Mouse (Mus musculus) myocyte (in vitro differentiated cells): ENCODE measurements around the gene Aldh3a2. TPM values are rescaled to one million over a fixed set of nuclear protein-coding genes. Genes with fewer than 3 reads are reported as not detected.

Experiments used
- H3K27me3 ChIP-seq: one replicate; pipeline ENCODE4 v1.6.1; 2011; ENCODE audit not compliant: control insufficient read depth, insufficient read depth, insufficient read length
- H3K36me3 ChIP-seq: one replicate; pipeline ENCODE4 v1.6.1; 2011; ENCODE audit not compliant: control insufficient read depth, insufficient read depth
- H3K4me2 ChIP-seq: one replicate; pipeline ENCODE4 v1.6.1; 2011; ENCODE audit warnings: low read depth, control low read depth
- H3K4me3 ChIP-seq: one replicate; pipeline ENCODE4 v1.5.1; 2011; ENCODE audit warnings: mild to moderate bottlenecking, control low read depth, moderate library complexity
- H3K79me2 ChIP-seq: one replicate; pipeline ENCODE4 v1.6.1; 2011; ENCODE audit not compliant: control insufficient read depth, insufficient read depth
- H3ac ChIP-seq: one replicate; pipeline ENCODE4 v1.6.1; 2011; ENCODE audit not compliant: control insufficient read depth, insufficient read length
- CEBPB ChIP-seq: IDR thresholded peaks from 2 replicates; pipeline ENCODE4 v1.6.1; 2011; ENCODE audit warnings: mild to moderate bottlenecking, moderate library complexity; ENCODE audit not compliant: poor library complexity, insufficient read depth, severe bottlenecking
- E2F4 ChIP-seq: IDR thresholded peaks from one replicate; pipeline ENCODE4 v1.6.1; 2011; ENCODE audit warnings: mild to moderate bottlenecking, control low read depth, moderate library complexity; ENCODE audit not compliant: insufficient read depth
- MAX ChIP-seq: IDR thresholded peaks from one replicate; pipeline ENCODE4 v1.6.1; 2011; ENCODE audit warnings: low read depth, mild to moderate bottlenecking, control low read depth
- MYOD1 ChIP-seq, 3 experiments: IDR thresholded peaks; one replicate each; pipeline ENCODE4 v1.6.1; 2011; ENCODE audit warnings: control low read depth in 2 of 3, low read depth in 2 of 3, mild to moderate bottlenecking in 2 of 3, moderate library complexity in 1 of 3; ENCODE audit not compliant: insufficient read length in 2 of 3, control insufficient read depth in 1 of 3
- MYOG ChIP-seq, 3 experiments: IDR thresholded peaks; one replicate each; pipeline ENCODE4 v1.6.1; 2011; ENCODE audit warnings: control low read depth in 2 of 3, low read depth in 2 of 3, mild to moderate bottlenecking in 2 of 3; ENCODE audit not compliant: insufficient read length in 2 of 3, control insufficient read depth in 1 of 3, insufficient read depth in 1 of 3
- POLR2A ChIP-seq: IDR thresholded peaks from one replicate; pipeline ENCODE4 v1.6.1; 2011; ENCODE audit warnings: low read depth, mild to moderate bottlenecking, control low read depth, moderate library complexity; ENCODE audit not compliant: insufficient read length
- POLR2AphosphoS2 ChIP-seq: IDR thresholded peaks from one replicate; pipeline ENCODE4 v1.6.1; 2011; ENCODE audit warnings: low read depth, control low read depth; ENCODE audit not compliant: insufficient read length
- REST ChIP-seq: IDR thresholded peaks from one replicate; pipeline ENCODE4 v1.6.1; 2011; ENCODE audit warnings: mild to moderate bottlenecking, control low read depth, moderate library complexity; ENCODE audit not compliant: insufficient read depth, insufficient read length
- SRF ChIP-seq: IDR thresholded peaks from one replicate; pipeline ENCODE4 v1.6.1; 2011; ENCODE audit warnings: low read depth; ENCODE audit not compliant: control insufficient read depth, insufficient read length
- TCF12 ChIP-seq: IDR thresholded peaks from one replicate; pipeline ENCODE4 v1.6.1; 2011; ENCODE audit warnings: mild to moderate bottlenecking, control low read depth; ENCODE audit not compliant: poor library complexity, insufficient read depth, severe bottlenecking
- TCF3 ChIP-seq: IDR thresholded peaks from one replicate; pipeline ENCODE4 v1.6.1; 2011; ENCODE audit warnings: low read depth, control low read depth; ENCODE audit not compliant: insufficient read length
- USF1 ChIP-seq: IDR thresholded peaks from one replicate; pipeline ENCODE4 v1.6.1; 2011; ENCODE audit warnings: low read depth, mild to moderate bottlenecking, control low read depth, moderate library complexity
- polyA plus RNA-seq: library from polyadenylated mRNA; unstranded; fragments of >200 nt; fragmentation: generic; extraction: Trizol; gene quantifications from one replicate; pipeline ENCODE4 v1.2.1, GENCODE M21; 2012; ENCODE audit warnings: missing spikeins

Aldh3a2 gene
- polyA plus RNA-seq, 1 experiment, result 28.6 TPM

GRCm38 (mm10) chr11:61270406-61270805, 3.1 kb upstream of the Aldh3a2 start:
- no peak overlapping the region for H3ac ChIP-seq
- TF ChIP-seq SRF, result no peak
- no peak for TF ChIP-seq TCF3
- no peak for TF ChIP-seq MYOD1 (IDR thresholded peaks at IDR 0.05; ENCODE audit: control insufficient read depth in 1 of 3, insufficient read length in 2 of 3, low read depth in 2 of 3)
- no peak for TF ChIP-seq CEBPB
- no peak for TF ChIP-seq REST
- no peak for TF ChIP-seq POLR2AphosphoS2
- TF ChIP-seq TCF12, result no peak
- TF ChIP-seq E2F4, result no peak
- TF ChIP-seq MYOG (IDR thresholded peaks at IDR 0.05; ENCODE audit: control insufficient read depth in 1 of 3, insufficient read depth in 1 of 3, insufficient read length in 2 of 3, low read depth in 2 of 3), result no peak
- TF ChIP-seq MAX, result no peak
- TF ChIP-seq POLR2A, result no peak
- no peak for TF ChIP-seq USF1
- H3K4me3 ChIP-seq, result no peak overlapping the region
- H3K27me3 ChIP-seq, result no peaks in the 10 kb centered on the region
- H3K4me2 ChIP-seq, result no peak overlapping the region
- H3K36me3 ChIP-seq, result no peaks in the 10 kb centered on the region
- peaks cover 8% of the 10 kb centered on the region for H3K79me2 ChIP-seq

GRCm38 (mm10) chr11:61268626-61269349, 1.5 kb upstream of the Aldh3a2 start:
- peaks cover 9% of the 10 kb centered on the region for H3K36me3 ChIP-seq
- no peak overlapping the region for H3ac ChIP-seq
- TF ChIP-seq SRF, result no peak
- TF ChIP-seq MYOG (IDR thresholded peaks at IDR 0.05; ENCODE audit: control insufficient read depth in 1 of 3, insufficient read depth in 1 of 3, insufficient read length in 2 of 3, low read depth in 2 of 3), result no peak
- TF ChIP-seq MYOD1 (IDR thresholded peaks at IDR 0.05; ENCODE audit: control insufficient read depth in 1 of 3, insufficient read length in 2 of 3, low read depth in 2 of 3), result no peak
- TF ChIP-seq USF1, result no peak
- TF ChIP-seq E2F4, result no peak
- TF ChIP-seq POLR2A, result no peak
- no peak for TF ChIP-seq POLR2AphosphoS2
- no peak for TF ChIP-seq TCF12
- TF ChIP-seq REST, result no peak
- no peaks in the 10 kb centered on the region for H3K27me3 ChIP-seq
- H3K79me2 ChIP-seq, result peaks cover 8% of the 10 kb centered on the region
- no peak overlapping the region for H3K4me2 ChIP-seq
- no peak overlapping the region for H3K4me3 ChIP-seq

GRCm38 (mm10) chr11:61263841-61264240, 3.4 kb downstream of the Aldh3a2 start:
- Histone ChIP-seq H3K4me2 (no peak overlapping the region), H3K27me3 (no peaks in the 10 kb centered on the region)

DNA sequence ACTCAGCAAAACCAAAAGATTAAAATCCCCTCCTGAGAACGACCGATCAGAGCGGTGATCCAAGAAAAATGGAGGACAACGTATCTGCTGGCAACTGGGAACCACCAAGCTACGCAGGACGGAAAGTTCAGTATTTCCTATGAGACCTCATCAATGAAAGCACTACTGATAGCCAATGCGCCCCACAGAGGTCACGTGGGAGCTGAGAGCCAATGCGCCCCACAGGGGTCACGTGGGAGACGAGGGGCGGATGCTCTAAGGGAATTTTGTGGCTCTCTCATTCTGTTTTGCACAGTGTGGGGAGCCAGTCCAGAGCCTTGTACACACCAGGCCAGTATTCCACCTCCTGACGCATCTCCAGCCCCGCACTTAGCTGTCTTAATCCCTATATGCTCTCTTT, 4.7 kb downstream of the Aldh3a2 start:
- no peak for TF ChIP-seq TCF12
- no peak for TF ChIP-seq USF1
- no peak for TF ChIP-seq REST
- TF ChIP-seq MAX, result no peak
- TF ChIP-seq TCF3, result no peak
- TF ChIP-seq E2F4, result no peak
- no peak for TF ChIP-seq POLR2AphosphoS2
- no peak for TF ChIP-seq SRF
- no peak for TF ChIP-seq CEBPB
- TF ChIP-seq POLR2A, result no peak
- no peak for TF ChIP-seq MYOG (IDR thresholded peaks at IDR 0.05; ENCODE audit: control insufficient read depth in 1 of 3, insufficient read depth in 1 of 3, insufficient read length in 2 of 3, low read depth in 2 of 3)
- no peak for TF ChIP-seq MYOD1 (IDR thresholded peaks at IDR 0.05; ENCODE audit: control insufficient read depth in 1 of 3, insufficient read length in 2 of 3, low read depth in 2 of 3)
- no peaks in the 10 kb centered on the region for H3K27me3 ChIP-seq
- H3K4me2 ChIP-seq, result no peak overlapping the region
- H3ac ChIP-seq, result no peak overlapping the region
- peaks cover 8% of the 10 kb centered on the region for H3K79me2 ChIP-seq
- no peak overlapping the region for H3K4me3 ChIP-seq
- H3K36me3 ChIP-seq, result peaks cover 42% of the 10 kb centered on the region

More at GRCm38 (mm10) chr11:61263841-61264240, 3.4 kb downstream of the Aldh3a2 start:
- no peak for TF ChIP-seq POLR2A
- TF ChIP-seq MYOD1 (IDR thresholded peaks at IDR 0.05; ENCODE audit: control insufficient read depth in 1 of 3, insufficient read length in 2 of 3, low read depth in 2 of 3), result no peak
- no peak for TF ChIP-seq E2F4
- TF ChIP-seq USF1, result no peak
- TF ChIP-seq TCF12, result no peak
- TF ChIP-seq POLR2AphosphoS2, result no peak
- no peak for TF ChIP-seq CEBPB
- Histone ChIP-seq H3ac (no peak overlapping the region), H3K36me3 (peaks cover 36% of the 10 kb centered on the region), H3K4me3 (no peak overlapping the region), H3K79me2 (peaks cover 8% of the 10 kb centered on the region)
